Mouse (Mus musculus) forebrain, embryonic 12.5 days (tissue): ENCODE data around the gene Tsc1. TPM values are rescaled to one million over a fixed set of nuclear protein-coding genes. Genes with fewer than 3 reads are reported as not detected.
A peak's percentile ranks its signal among the peaks of the same experiment; 100 is the strongest.

Experiments
- ATAC-seq: fragments of 200-750 bp; cut with Nextera tagmentation; 2 replicates; pipeline ENCODE4 v1.8.0; 2017; ENCODE audit warnings: moderate TSS enrichment; ENCODE audit not compliant: low FRiP score
- H3K27ac ChIP-seq: fragments of 300-500 bp; sonication (generic); 2 replicates; pipeline ENCODE4 v1.5.1; 2016; ENCODE audit warnings: mild to moderate bottlenecking
- H3K27me3 ChIP-seq: fragments of 300-500 bp; sonication (generic); 2 replicates; pipeline ENCODE4 v1.6.1; 2016; ENCODE audit warnings: mild to moderate bottlenecking
- H3K36me3 ChIP-seq: fragments of 300-500 bp; sonication (generic); replicated peaks from 2 replicates; pipeline ENCODE4 v1.6.1; 2016; ENCODE audit warnings: mild to moderate bottlenecking
- H3K4me1 ChIP-seq: fragments of 300-500 bp; sonication (generic); 2 replicates; pipeline ENCODE4 v1.6.1; 2016
- H3K4me2 ChIP-seq: fragments of 300-500 bp; sonication (generic); 2 replicates; pipeline ENCODE4 v1.6.1; 2016; ENCODE audit warnings: mild to moderate bottlenecking, moderate library complexity
- H3K4me3 ChIP-seq: fragments of 300-500 bp; sonication (generic); replicated peaks from 2 replicates; pipeline ENCODE4 v1.5.1; 2016; ENCODE audit warnings: mild to moderate bottlenecking
- H3K9ac ChIP-seq: fragments of 300-500 bp; sonication (generic); 2 replicates; pipeline ENCODE4 v1.6.1; 2016; ENCODE audit warnings: mild to moderate bottlenecking
- H3K9me3 ChIP-seq: fragments of 300-500 bp; sonication (generic); 2 replicates; pipeline ENCODE4 v1.6.1; 2016
- WGBS: fragments of 180-500 bp; shearing (Covaris S2); methylation state at CpG from one replicate; pipeline ENCODE4 v1.1.7; 2016; 5-methylcytosine and 5-hydroxymethylcytosine counted together
- microRNA-seq: library from miRNA; unstranded; fragments of <30 nt; microRNA quantifications from one replicate; pipeline ENCODE4, GENCODE M21; 2017
- polyA plus RNA-seq: library from polyadenylated mRNA; unstranded; fragments of >200 nt; fragmentation: Nextera tagmentation; extraction: Ambion mirVana; gene quantifications from 2 replicates; pipeline ENCODE4 v1.2.1, GENCODE M21; 2016

The Tsc1 gene
- polyA plus RNA-seq, 1 experiment from 2014 or later: 31.7 TPM

- Histone ChIP-seq H3K27ac (no peak overlapping the region), H3K4me1 (no peaks in the 10 kb centered on the region; the same call in 1 of the 2 replicates), H3K36me3 (no peaks in the 10 kb centered on the region), H3K9me3 (no peaks in the 10 kb centered on the region), H3K4me3 (no peak overlapping the region), H3K27me3 (peaks cover 10% of the 10 kb centered on the region; the same call in 1 of the 2 replicates), H3K9ac (no peak overlapping the region), H3K4me2 (no peak overlapping the region)
- no peak for ATAC-seq
- 89% methylated on average over 8 of the region's 8 CpGs for WGBS
These were observed 72.0 kb downstream of the Tsc1 start for GRCm38 (mm10) chr2:28713036-28713435.

- peaks cover 6% of the 10 kb centered on the region for H3K4me1 ChIP-seq
- no peaks in the 10 kb centered on the region for H3K36me3 ChIP-seq
- 95% methylated on average over 8 of the region's 8 CpGs for WGBS
- no peak overlapping the region for H3K9ac ChIP-seq
- H3K27ac ChIP-seq: no peak overlapping the region
- H3K4me2 ChIP-seq: no peak overlapping the region
- H3K4me3 ChIP-seq: no peak overlapping the region
- no peak for ATAC-seq
- no peaks in the 10 kb centered on the region for H3K9me3 ChIP-seq
- H3K27me3 ChIP-seq: peaks cover 21% of the 10 kb centered on the region
These were observed 81.4 kb downstream of the Tsc1 start for GRCm38 (mm10) chr2:28722419-28722818.

DNA sequence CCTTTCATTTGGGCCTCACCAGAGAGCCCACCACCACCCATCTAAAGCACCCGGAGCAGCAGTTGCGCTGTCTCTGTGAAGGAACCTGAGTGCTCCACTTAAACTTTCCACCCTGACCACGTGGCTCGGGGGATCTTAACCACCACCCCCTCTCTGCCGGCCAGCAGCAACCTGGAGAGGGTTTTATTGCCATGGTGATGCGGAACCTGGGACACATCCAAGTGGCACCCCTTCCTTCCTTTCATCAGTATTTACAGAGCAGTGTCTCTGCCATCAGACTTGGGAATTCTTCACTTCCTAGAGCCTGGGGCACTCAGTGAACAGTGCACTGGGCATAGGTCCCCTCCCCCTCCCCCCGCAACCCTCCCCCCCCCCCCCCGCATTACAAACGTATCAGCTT, 82.9 kb downstream of the Tsc1 start:
- H3K27me3 ChIP-seq: peaks cover 29% of the 10 kb centered on the region
- ATAC-seq: no peak
- 77% methylated on average over 9 of the region's 9 CpGs for WGBS
- H3K9me3 ChIP-seq: no peaks in the 10 kb centered on the region
- no peak overlapping the region for H3K4me2 ChIP-seq
- no peak overlapping the region for H3K4me3 ChIP-seq
- H3K36me3 ChIP-seq: no peaks in the 10 kb centered on the region
- no peak overlapping the region for H3K9ac ChIP-seq
- no peak overlapping the region for H3K27ac ChIP-seq
- peaks cover 16% of the 10 kb centered on the region for H3K4me1 ChIP-seq

- Histone ChIP-seq H3K9ac (no peak overlapping the region), H3K27ac (no peak overlapping the region; the same call in 1 of the 2 replicates)
- 0 out of 2 replicates have a peak, but pooled peaks have one; percentile 20 for ATAC-seq
These were observed 86.9 kb downstream of the Tsc1 start for GRCm38 (mm10) chr2:28727786-28728404.

GRCm38 (mm10) chr2:28730676-28731075, 89.6 kb downstream of the Tsc1 start:
- Histone ChIP-seq H3K4me3 (no peak overlapping the region), H3K36me3 (no peaks in the 10 kb centered on the region), H3K27me3 (peaks cover 24% of the 10 kb centered on the region), H3K27ac (no peak overlapping the region), H3K9me3 (no peaks in the 10 kb centered on the region), H3K4me1 (peaks cover 16% of the 10 kb centered on the region), H3K9ac (no peak overlapping the region), H3K4me2 (no peak overlapping the region)
- ATAC-seq: no peak

More at GRCm38 (mm10) chr2:28727786-28728404, 86.9 kb downstream of the Tsc1 start:
- no peaks in the 10 kb centered on the region for H3K36me3 ChIP-seq
- no peak overlapping the region for H3K4me3 ChIP-seq
- H3K27me3 ChIP-seq: peaks cover 22% of the 10 kb centered on the region
- peaks cover 16% of the 10 kb centered on the region for H3K4me1 ChIP-seq
- no peaks in the 10 kb centered on the region for H3K9me3 ChIP-seq
- 13% methylated on average over 16 of the region's 16 CpGs for WGBS
- H3K4me2 ChIP-seq: 0 out of 2 replicates have a peak overlapping the region, but pooled peaks have one; percentile 3

DNA sequence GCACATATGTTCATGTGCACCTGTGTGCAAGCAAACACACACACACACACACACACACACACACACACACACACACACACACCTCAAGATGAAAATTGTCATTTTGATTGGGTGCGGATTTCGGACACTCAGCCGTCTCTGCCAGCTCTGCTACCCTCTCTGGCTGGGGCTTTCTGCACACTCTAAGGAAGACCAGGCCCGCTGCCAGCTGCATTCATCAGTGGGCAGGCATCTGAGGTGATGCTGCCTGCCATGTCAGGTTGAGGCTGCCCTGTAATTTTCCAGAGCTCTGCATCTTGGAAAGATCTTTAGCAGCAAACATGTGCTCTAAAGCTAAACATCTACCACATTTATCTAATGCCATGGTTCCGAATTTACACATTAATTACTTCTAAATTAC, 96.1 kb downstream of the Tsc1 start:
- no peak overlapping the region for H3K4me2 ChIP-seq
- peaks cover 46% of the 10 kb centered on the region for H3K27me3 ChIP-seq
- no peaks in the 10 kb centered on the region for H3K4me1 ChIP-seq
- no peaks in the 10 kb centered on the region for H3K9me3 ChIP-seq
- no peak overlapping the region for H3K27ac ChIP-seq
- 82% methylated on average over 5 of the region's 5 CpGs for WGBS
- no peaks in the 10 kb centered on the region for H3K36me3 ChIP-seq
- H3K9ac ChIP-seq: no peak overlapping the region
- ATAC-seq: no peak
- no peak overlapping the region for H3K4me3 ChIP-seq

DNA sequence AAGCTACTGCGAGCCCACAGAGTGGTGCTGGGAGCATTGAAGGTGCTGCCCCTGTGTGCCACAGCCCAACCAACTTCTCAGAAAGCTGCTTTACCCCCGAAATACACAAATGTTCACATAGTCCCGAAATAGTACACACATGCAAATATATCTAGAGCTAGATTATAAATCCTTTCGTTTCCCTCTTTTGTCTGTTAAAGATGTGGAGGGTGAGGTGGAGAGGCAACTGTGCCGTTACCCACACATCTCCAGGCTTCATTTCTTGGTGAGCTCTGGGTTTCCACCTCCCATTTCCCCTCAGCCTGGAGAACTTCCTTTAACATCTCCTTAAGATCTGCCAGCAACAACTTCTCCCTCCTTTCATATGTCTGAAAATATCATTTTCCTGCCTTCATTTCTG, 99.1 kb downstream of the Tsc1 start:
- 83% methylated on average over 5 of the region's 5 CpGs for WGBS
- no peaks in the 10 kb centered on the region for H3K36me3 ChIP-seq
- no peak overlapping the region for H3K4me3 ChIP-seq
- H3K4me1 ChIP-seq: no peaks in the 10 kb centered on the region
- ATAC-seq: no peak
- H3K27me3 ChIP-seq: peaks cover 59% of the 10 kb centered on the region
- no peak overlapping the region for H3K9ac ChIP-seq
- H3K4me2 ChIP-seq: no peak overlapping the region
- no peaks in the 10 kb centered on the region for H3K9me3 ChIP-seq
- no peak overlapping the region for H3K27ac ChIP-seq

Small RNAs within 50 kb of the gene (microRNA-seq; reads per million reads assigned to microRNA genes)
- gene Gm22824 (not detected), gene Mir3088 (1.7 reads per million)

Other genes starting within 250 kb of the Tsc1 start
- 9.2 and 9.6 TPM in 2 replicates for gene Ppp1r26, start 194.4 kb upstream of the Tsc1 start, polyA plus RNA-seq
- gene 1700007K13Rik, start 174.9 kb upstream of the Tsc1 start, polyA plus RNA-seq: 1.3 and 2.3 TPM in 2 replicates
- 58.0 and 58.1 TPM in 2 replicates for gene Mrps2, start 173.2 kb upstream of the Tsc1 start, polyA plus RNA-seq
- 0.32 TPM in 2 replicates for gene Gbgt1, start 144.3 kb upstream of the Tsc1 start, polyA plus RNA-seq
- 0.61 and 0.64 TPM in 2 replicates for gene Gm10134, start 135.1 kb upstream of the Tsc1 start, polyA plus RNA-seq
- 55.2 and 62.6 TPM in 2 replicates for gene Ralgds, start 128.1 kb upstream of the Tsc1 start, polyA plus RNA-seq
- gene Cel, start 77.8 kb upstream of the Tsc1 start, polyA plus RNA-seq: not detected in 2 replicates
- gene Gtf3c5, start 57.5 kb upstream of the Tsc1 start, polyA plus RNA-seq: 46.9 and 50.9 TPM in 2 replicates
- 0.77 and 2.0 TPM in 2 replicates for gene Gfi1b, start 19.2 kb upstream of the Tsc1 start, polyA plus RNA-seq
- gene Spaca9, start 58.5 kb downstream of the Tsc1 start, polyA plus RNA-seq: 1.5 and 1.7 TPM in 2 replicates
- 0.33 and 0.75 TPM in 2 replicates for gene Ak8, start 58.9 kb downstream of the Tsc1 start, polyA plus RNA-seq
- 31.0 and 33.4 TPM in 2 replicates for gene Gtf3c4, start 199.1 kb downstream of the Tsc1 start, polyA plus RNA-seq
- 18.8 TPM in 2 replicates for gene Ddx31, start 199.2 kb downstream of the Tsc1 start, polyA plus RNA-seq